Mouse (Mus musculus) cerebellum, postnatal 14 days (tissue): ENCODE results near the gene Rapgef3.

Source experiments
- DNase-seq, 2 experiments: peaks; one replicate each; pipeline ENCODE4 v3.0.0; 2021; ENCODE audit warnings: mixed read lengths in 2 of 2

The Rapgef3 gene

GRCm38 (mm10) chr15:97767280-97768186 is at the start of gene Rapgef3:
Gene Rapgef3, minus strand, starts transcription at chr15:97767972.
- peak; percentile 84 to 86 for DNase-seq

DNA sequence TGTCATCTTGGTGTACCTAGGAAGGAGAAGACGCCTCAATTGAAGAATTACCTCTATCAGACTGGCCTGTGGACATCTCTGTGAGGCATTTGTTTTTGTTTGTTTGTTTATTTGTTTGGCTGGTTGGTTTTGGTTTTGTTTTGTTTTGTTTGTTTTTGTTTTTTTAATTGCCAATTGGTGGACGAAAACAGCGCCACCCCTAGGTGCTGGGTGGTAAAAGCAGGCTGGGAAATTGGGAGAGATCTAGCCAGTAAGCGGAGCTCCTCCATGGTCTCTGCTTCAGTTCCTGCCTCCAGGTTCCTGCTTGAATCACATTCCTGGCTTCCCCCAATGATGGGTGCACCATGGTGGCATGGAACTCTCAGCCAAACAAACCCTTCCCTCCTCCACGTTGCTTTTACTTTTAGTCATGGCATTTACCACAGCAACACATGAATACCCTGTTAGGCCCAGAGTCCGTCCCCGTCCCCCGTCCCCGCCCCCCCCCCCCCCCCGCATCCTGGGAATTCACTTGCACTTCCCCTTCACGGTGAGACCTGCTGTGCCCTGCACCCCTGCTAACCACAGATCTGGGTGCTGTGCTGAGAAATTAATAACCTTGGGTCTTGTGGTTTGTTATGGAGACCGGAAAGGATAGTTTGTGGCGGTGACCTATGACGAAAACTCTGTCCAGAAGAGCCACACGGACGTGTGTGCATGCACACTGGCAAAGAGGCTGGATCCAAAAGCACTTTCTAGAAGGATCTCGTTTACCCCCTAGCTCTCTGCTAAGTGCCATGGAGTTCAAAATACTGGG is 48.6 kb upstream of the Rapgef3 start:
- no peak for DNase-seq

- DNase-seq, result no peak
These were observed 47.5 kb upstream of the Rapgef3 start for GRCm38 (mm10) chr15:97815254-97815653.

- DNase-seq, result no peak
These were observed 46.9 kb upstream of the Rapgef3 start for GRCm38 (mm10) chr15:97814703-97815102.

- peak; percentile 87 for DNase-seq
These were observed 45.9 kb upstream of the Rapgef3 start for GRCm38 (mm10) chr15:97813452-97814204.

- DNase-seq, result peak in 1 of 2 experiments; percentile 36
These were observed 45.1 kb upstream of the Rapgef3 start for GRCm38 (mm10) chr15:97812875-97813274.

DNA sequence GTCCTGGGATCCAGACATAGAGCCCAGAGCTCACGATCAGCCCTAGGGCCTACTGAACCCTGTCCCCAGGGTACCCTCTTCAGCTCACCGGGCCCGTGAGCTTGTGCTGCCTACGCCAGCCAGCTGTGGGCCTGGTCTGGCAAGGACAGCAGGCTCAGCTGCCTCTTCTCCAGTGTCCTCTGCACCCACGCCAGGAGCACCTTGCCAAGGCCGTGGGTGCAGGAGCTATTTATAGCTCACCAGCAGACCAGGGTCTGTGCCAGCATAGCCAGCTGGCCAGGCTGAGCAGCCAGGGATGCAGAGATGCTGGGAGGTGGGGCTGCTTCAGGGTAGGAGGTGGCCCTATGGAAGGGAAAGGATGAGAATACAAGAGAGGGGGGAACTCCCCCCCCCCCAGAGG is 44.4 kb upstream of the Rapgef3 start:
- peak; percentile 93 to 94 for DNase-seq

GRCm38 (mm10) chr15:97811307-97811706 is 43.5 kb upstream of the Rapgef3 start:
- DNase-seq, result no peak

DNA sequence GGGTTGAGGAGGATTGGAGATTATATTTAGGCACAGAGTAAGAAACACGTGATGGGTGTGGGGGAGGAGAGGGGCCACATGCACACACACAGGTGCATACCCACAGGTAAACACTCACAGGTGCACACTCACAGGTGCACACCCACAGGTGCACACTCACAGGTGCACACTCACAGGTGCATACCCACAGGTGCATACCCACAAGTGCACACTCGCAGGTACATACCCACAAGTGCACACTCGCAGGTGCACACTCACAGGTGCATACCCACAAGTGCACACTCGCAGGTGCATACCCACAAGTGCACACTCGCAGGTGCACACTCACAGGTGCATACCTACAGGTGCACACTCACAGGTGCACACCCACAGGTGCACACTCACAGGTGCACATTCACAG is 42.6 kb upstream of the Rapgef3 start:
- no peak for DNase-seq

GRCm38 (mm10) chr15:97809942-97810341 is 42.2 kb upstream of the Rapgef3 start:
- DNase-seq, result no peak

DNA sequence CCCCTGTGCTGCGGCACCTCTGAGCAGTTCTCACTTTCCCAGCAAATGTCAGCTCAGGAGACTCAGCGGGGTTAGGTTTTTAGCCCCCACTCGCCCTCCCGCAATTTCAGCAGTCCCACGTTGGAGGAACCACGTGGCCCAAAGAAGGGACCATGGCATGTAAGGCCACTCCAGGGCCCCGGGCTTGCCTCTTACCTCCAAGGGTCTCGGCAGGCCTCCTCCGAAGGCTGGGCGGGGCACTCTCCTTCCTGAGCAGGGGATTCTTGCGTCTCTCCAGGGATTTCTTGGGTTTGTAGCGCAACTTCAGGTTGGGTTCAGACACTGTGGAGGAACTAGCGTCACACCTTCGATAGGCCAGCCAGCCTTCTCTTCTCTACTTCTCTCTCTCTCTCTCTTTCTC is 41.4 kb upstream of the Rapgef3 start:
- DNase-seq, result no peak

DNA sequence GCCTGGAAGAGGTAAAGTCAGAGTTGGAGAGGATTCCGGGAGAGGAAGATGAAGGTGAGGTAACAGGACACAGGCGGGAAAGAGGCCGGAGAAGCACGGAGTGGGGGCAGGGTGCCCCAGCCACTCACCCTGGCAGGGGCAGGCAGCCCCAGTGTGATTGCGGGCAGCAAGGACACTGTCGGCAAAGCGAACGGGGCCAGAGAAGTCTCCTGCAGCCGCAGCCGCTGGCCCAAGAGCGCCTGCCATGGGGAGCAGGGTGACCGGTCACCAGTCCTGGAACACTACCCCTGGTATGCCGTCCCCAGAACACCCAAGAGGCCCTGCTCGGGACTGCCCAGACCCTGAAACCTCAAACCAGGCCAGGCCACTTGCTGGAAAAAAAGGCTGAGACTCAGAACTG is 40.8 kb upstream of the Rapgef3 start:
- no peak for DNase-seq

DNA sequence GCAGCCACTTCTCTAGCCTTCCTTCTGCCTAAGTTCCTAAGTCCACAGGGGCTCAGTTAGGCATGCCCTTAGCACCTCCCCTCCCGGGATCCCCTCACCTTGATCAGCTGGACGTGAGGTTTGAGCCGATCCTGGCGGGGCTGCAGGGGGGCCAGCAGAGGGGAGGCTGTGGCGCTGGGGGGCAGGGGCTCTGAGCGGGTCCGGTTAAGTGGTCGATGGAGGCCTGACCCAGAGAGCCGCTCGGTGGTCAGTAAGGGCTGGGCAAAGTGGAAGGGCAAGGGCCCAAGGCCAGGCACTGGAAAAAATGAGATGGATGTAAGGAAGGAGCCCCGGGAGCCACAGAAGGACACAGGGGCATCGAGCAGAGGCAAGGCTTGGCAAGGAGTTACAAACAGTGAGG is 40.1 kb upstream of the Rapgef3 start:
- DNase-seq, result no peak

DNA sequence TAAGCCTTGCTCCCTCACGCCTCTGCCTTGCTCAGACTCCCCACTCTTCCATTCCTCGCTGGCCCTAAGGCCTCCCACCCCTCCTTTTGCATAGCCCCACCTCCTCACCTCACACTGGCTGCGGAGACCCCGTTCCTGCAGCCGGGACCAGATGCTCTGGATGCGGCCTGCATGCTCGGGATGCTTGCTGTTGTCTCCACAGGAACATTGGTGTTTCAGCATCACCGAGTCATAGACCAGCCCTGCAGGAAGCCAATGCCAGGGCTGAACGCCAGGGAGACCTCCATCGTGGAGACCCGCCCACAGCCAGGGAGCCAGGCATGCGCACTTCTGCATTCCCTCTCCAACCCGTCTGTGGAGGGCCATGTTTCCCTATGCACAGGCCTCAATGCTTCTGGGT is 34.8 kb upstream of the Rapgef3 start:
- peak; percentile 53 to 71 for DNase-seq

- peak; percentile 71 for DNase-seq
These were observed 34.0 kb upstream of the Rapgef3 start for GRCm38 (mm10) chr15:97801811-97802210.

GRCm38 (mm10) chr15:97800853-97801252 is 33.1 kb upstream of the Rapgef3 start:
- DNase-seq, result no peak

- no peak for DNase-seq
These were observed 31.7 kb upstream of the Rapgef3 start for GRCm38 (mm10) chr15:97799446-97799845.

- no peak for DNase-seq
These were observed 30.4 kb upstream of the Rapgef3 start for GRCm38 (mm10) chr15:97798134-97798533.

GRCm38 (mm10) chr15:97796674-97797310 is 29.0 kb upstream of the Rapgef3 start:
- DNase-seq, result no peak

- no peak for DNase-seq
These were observed 27.9 kb upstream of the Rapgef3 start for GRCm38 (mm10) chr15:97795559-97796235.

GRCm38 (mm10) chr15:97794268-97794667 is 26.5 kb upstream of the Rapgef3 start:
- DNase-seq, result no peak
